ENCODE assay signal across 10 mouse cellular contexts in the genomic region with DNA sequence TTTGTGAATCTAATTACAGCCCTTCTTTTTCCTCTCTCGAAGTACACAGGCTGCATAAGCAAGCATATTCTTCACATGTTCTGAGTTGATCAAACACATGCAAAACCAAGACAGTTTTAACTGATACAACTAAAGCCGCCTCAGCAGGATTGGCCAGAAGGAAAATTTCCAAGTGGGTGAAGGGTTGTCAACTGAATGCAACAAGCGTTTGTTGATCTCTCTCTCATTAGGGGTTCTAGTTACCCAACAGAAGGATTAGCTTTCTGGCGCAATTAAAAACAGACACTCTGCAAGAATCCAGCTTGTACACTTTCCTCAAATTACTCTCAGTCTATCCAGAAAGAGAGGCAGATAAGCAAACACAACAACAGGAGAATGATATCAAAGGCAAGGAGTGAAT.
A peak's percentile ranks its signal among the peaks of the same experiment; 100 is the strongest.
DNase-seq lines count a peak whose midpoint lies in the region; ATAC-seq and TF ChIP-seq lines count a peak whose summit lies in the region.
"Had no signal": no experiment of that assay in that cellular context is flagged by ENCODE, and none has a peak within 500 bp of the region (broad histone marks: within the 10 kb centered on the region; RNA-seq: fewer than 3 reads in every experiment).

No protein-coding gene starts in this region.

- peak; percentile 50 for DNase-seq in forebrain, postnatal 0 days
- DNase-seq in kidney, postnatal 0 days (ENCODE audit: low spot score), result peak; percentile 54
- DNase-seq in kidney, adult 18-20 months, result no peak
- peak; percentile 65 for DNase-seq in brain, embryonic 14.5 days (ENCODE audit: low read depth)
- peak; percentile 55 for DNase-seq in fat pad, adult 2 months (ENCODE audit: extremely low read depth, low read depth, low spot score)
- DNase-seq in right cerebral cortex, postnatal 14 days, result no peak
- DNase-seq: liver, postnatal 0 days; right cerebral cortex, postnatal 4 days had no signal

- H3K4me3 ChIP-seq in forebrain, postnatal 0 days (ENCODE audit: low read depth, low read length), result no peak overlapping the region
- no peak overlapping the region for H3K4me3 ChIP-seq in forebrain, embryonic 12.5 days (replicated peaks)
- no peak overlapping the region for H3K4me3 ChIP-seq in kidney, postnatal 0 days (replicated peaks; ENCODE audit: low read depth, low read length)

- H3K4me1 ChIP-seq in forebrain, postnatal 0 days (ENCODE audit: insufficient read depth), result no peaks in the 10 kb centered on the region
- peaks cover 12% of the 10 kb centered on the region; the same call in 1 of the 2 replicates for H3K4me1 ChIP-seq in forebrain, embryonic 12.5 days
- no peaks in the 10 kb centered on the region; the same call in 1 of the 2 replicates for H3K4me1 ChIP-seq in kidney, postnatal 0 days (replicated peaks; ENCODE audit: insufficient read depth, low read length)

- H3K9me3 ChIP-seq in forebrain, postnatal 0 days (ENCODE audit: low read length), result no peaks in the 10 kb centered on the region
- no peaks in the 10 kb centered on the region for H3K9me3 ChIP-seq in forebrain, embryonic 12.5 days
- H3K9me3 ChIP-seq in kidney, postnatal 0 days (replicated peaks; ENCODE audit: low read length), result no peaks in the 10 kb centered on the region

- no peak overlapping the region for H3K9ac ChIP-seq in forebrain, postnatal 0 days
- no peak overlapping the region for H3K9ac ChIP-seq in forebrain, embryonic 12.5 days
- no peak overlapping the region for H3K9ac ChIP-seq in kidney, postnatal 0 days (ENCODE audit: low read depth, low read length)
- H3K9ac ChIP-seq: liver, postnatal 0 days had no signal

- no peaks in the 10 kb centered on the region for H3K27me3 ChIP-seq in forebrain, postnatal 0 days (ENCODE audit: insufficient read depth, low read length)
- no peaks in the 10 kb centered on the region for H3K27me3 ChIP-seq in forebrain, embryonic 12.5 days
- no peaks in the 10 kb centered on the region for H3K27me3 ChIP-seq in kidney, postnatal 0 days (ENCODE audit: insufficient read depth, low read length)

- WGBS in forebrain, postnatal 0 days, result 7% methylated on average over 4 of the region's 4 CpGs
- 20% methylated on average over 4 of the region's 4 CpGs for WGBS in forebrain, embryonic 12.5 days
- 43% methylated on average over 4 of the region's 4 CpGs for WGBS in kidney, postnatal 0 days

- peak; percentile 85 for ATAC-seq in forebrain, postnatal 0 days
- no peak for ATAC-seq in forebrain, embryonic 12.5 days (ENCODE audit: low FRiP score)
- no peak for ATAC-seq in kidney, postnatal 0 days (replicated peaks; ENCODE audit: low FRiP score, low read depth)
- no peak for ATAC-seq in inflammation-experienced regulatory T-cells, adult 6 months
- ATAC-seq: liver, postnatal 0 days had no signal

- H3K4me2 ChIP-seq in forebrain, postnatal 0 days (ENCODE audit: low read depth), result no peak overlapping the region
- H3K4me2 ChIP-seq in forebrain, embryonic 12.5 days, result no peak overlapping the region
- no peak overlapping the region for H3K4me2 ChIP-seq in kidney, postnatal 0 days (ENCODE audit: low read length)

- TF ChIP-seq CTCF in forebrain, postnatal 0 days (IDR thresholded peaks at IDR 0.05; ENCODE audit: low read depth), result no peak
- no peak for TF ChIP-seq CTCF in kidney, postnatal 0 days (IDR thresholded peaks at IDR 0.05; ENCODE audit: low read depth)
- TF ChIP-seq CTCF in brain, embryonic 14.5 days (IDR thresholded peaks at IDR 0.05; ENCODE audit: borderline replicate concordance, extremely low read depth, insufficient read depth, insufficient read length), result no peak

- H3K27ac ChIP-seq in forebrain, postnatal 0 days (ENCODE audit: low read depth, low read length), result no peak overlapping the region
- no peak overlapping the region for H3K27ac ChIP-seq in forebrain, embryonic 12.5 days
- H3K27ac ChIP-seq in kidney, postnatal 0 days, result no peak overlapping the region

- no peaks in the 10 kb centered on the region for H3K36me3 ChIP-seq in forebrain, postnatal 0 days (ENCODE audit: insufficient read depth)
- H3K36me3 ChIP-seq in forebrain, embryonic 12.5 days (replicated peaks), result no peaks in the 10 kb centered on the region
- no peaks in the 10 kb centered on the region for H3K36me3 ChIP-seq in kidney, postnatal 0 days (ENCODE audit: insufficient read depth, low read length)

- TF ChIP-seq POLR2A in brain, embryonic 14.5 days (IDR thresholded peaks at IDR 0.05; ENCODE audit: borderline replicate concordance, extremely low read depth, insufficient read depth, insufficient read length, poor library complexity, severe bottlenecking), result no peak

Comparison
In these comparisons a context has a peak if more than half of its experiments do, and no peak if none do; other contexts are left out.
1. DNase-seq: peak in forebrain, postnatal 0 days (single experiment), kidney, postnatal 0 days (single experiment), brain, embryonic 14.5 days (single experiment) and fat pad, adult 2 months (single experiment); none in kidney, adult 18-20 months (single experiment) and right cerebral cortex, postnatal 14 days (single experiment).